Mouse (Mus musculus) CH12.LX (cell line): ENCODE results near the gene Fibcd1. TPM values are rescaled to one million over a fixed set of nuclear protein-coding genes. Genes with fewer than 3 reads are reported as not detected.

Experiments used
- DNase-seq: peaks from one replicate; pipeline ENCODE4 v3.0.0-alpha.2; 2013; ENCODE audit errors: extremely low read depth
- H3K27ac ChIP-seq: 2 replicates; pipeline ENCODE4 v1.5.1; 2012; ENCODE audit warnings: low read depth, mild to moderate bottlenecking, control low read depth, moderate library complexity; ENCODE audit not compliant: insufficient read depth
- H3K27me3 ChIP-seq: replicated peaks from 2 replicates; pipeline ENCODE3; 2012; ENCODE audit warnings: inconsistent platforms
- H3K36me3 ChIP-seq, 2 experiments: replicated peaks in 1 of 2; 2 replicates each; pipeline versions ENCODE3 to v1.6.1; 2012; ENCODE audit warnings: inconsistent platforms in 1 of 2, low read length in 1 of 2, mild to moderate bottlenecking in 1 of 2, mixed read lengths in 1 of 2, moderate library complexity in 1 of 2; ENCODE audit not compliant: control insufficient read depth in 1 of 2, insufficient read depth in 1 of 2
- H3K4me1 ChIP-seq, 2 experiments: 2 replicates each; pipeline ENCODE4 v1.6.1; 2012; ENCODE audit warnings: inconsistent platforms in 1 of 2, moderate library complexity in 1 of 2; ENCODE audit not compliant: insufficient read depth in 2 of 2, control insufficient read depth in 1 of 2
- H3K4me2 ChIP-seq: 2 replicates; pipeline ENCODE4 v1.6.1; 2012; ENCODE audit warnings: low read depth, mild to moderate bottlenecking, control low read depth; ENCODE audit not compliant: poor library complexity, insufficient read depth, severe bottlenecking
- H3K4me3 ChIP-seq, 3 experiments: fragments of 150-350 bp in 1 of 3; sonication (generic) in 1 of 3; replicated peaks in 1 of 3; 2 replicates each; pipeline versions ENCODE3 to v1.5.1; 2011 to 2012; ENCODE audit warnings: low read depth in 2 of 3, low read length in 2 of 3, mild to moderate bottlenecking in 2 of 3, moderate library complexity in 2 of 3, control low read depth in 1 of 3, improper control_type of control experiment in 1 of 3, inconsistent platforms in 1 of 3, mixed read lengths in 1 of 3; ENCODE audit not compliant: poor library complexity in 1 of 3
- H3K79me2 ChIP-seq: replicated peaks from 2 replicates; pipeline ENCODE4 v1.6.1; 2012; ENCODE audit warnings: mild to moderate bottlenecking, moderate library complexity; ENCODE audit not compliant: control insufficient read depth, poor library complexity, insufficient read depth, severe bottlenecking; ENCODE audit errors: extremely low read depth
- H3K9ac ChIP-seq: 2 replicates; pipeline ENCODE4 v1.6.1; 2012; ENCODE audit warnings: low read depth, mild to moderate bottlenecking, control low read depth, moderate library complexity; ENCODE audit not compliant: insufficient read depth
- H3K9me3 ChIP-seq: replicated peaks from 2 replicates; pipeline ENCODE3; 2012; ENCODE audit warnings: low read length, inconsistent platforms, mixed read lengths
- CHD1 ChIP-seq: IDR thresholded peaks from 2 replicates; pipeline ENCODE4 v1.6.1; 2012; ENCODE audit warnings: low read depth, low read length, improper control_type of control experiment, inconsistent platforms
- CHD2 ChIP-seq: IDR thresholded peaks from 2 replicates; pipeline ENCODE4 v1.6.1; 2011; ENCODE audit warnings: low read length, improper control_type of control experiment
- CTCF ChIP-seq, 2 experiments: IDR thresholded peaks in 1 of 2; conservative IDR thresholded peaks in 1 of 2; 2 replicates each; pipeline ENCODE4 v1.5.1; 2011 to 2012; ENCODE audit warnings: low read depth in 2 of 2, low read length in 2 of 2, improper control_type of control experiment in 1 of 2, inconsistent platforms in 1 of 2, mild to moderate bottlenecking in 1 of 2, moderate library complexity in 1 of 2
- ETS1 ChIP-seq: conservative IDR thresholded peaks from 2 replicates; pipeline ENCODE4 v1.6.1; 2012; ENCODE audit warnings: low read depth, mild to moderate bottlenecking, inconsistent platforms, low read length, improper control_type of control experiment, moderate library complexity
- GABPA ChIP-seq: IDR thresholded peaks from 2 replicates; pipeline ENCODE4 v1.6.1; 2012; ENCODE audit warnings: low read depth, low read length, improper control_type of control experiment, inconsistent platforms; ENCODE audit not compliant: insufficient replicate concordance
- IRF4 ChIP-seq: IDR thresholded peaks from 2 replicates; pipeline ENCODE4 v1.6.1; 2014; ENCODE audit warnings: low read depth, mild to moderate bottlenecking, inconsistent platforms, low read length, improper control_type of control experiment
- JUND ChIP-seq: conservative IDR thresholded peaks from 2 replicates; pipeline ENCODE4 v1.6.1; 2011; ENCODE audit warnings: low read depth, low read length, improper control_type of control experiment
- NRF1 ChIP-seq: IDR thresholded peaks from 2 replicates; pipeline ENCODE4 v1.6.1; 2014; ENCODE audit warnings: low read depth, mild to moderate bottlenecking, inconsistent platforms, low read length, improper control_type of control experiment, moderate library complexity
- PAX5 ChIP-seq: IDR thresholded peaks from 2 replicates; pipeline ENCODE4 v1.6.1; 2012; ENCODE audit warnings: low read length, inconsistent platforms, mixed read lengths
- POLR2AphosphoS2 ChIP-seq: IDR thresholded peaks from 2 replicates; pipeline ENCODE4 v1.6.1; 2011; ENCODE audit warnings: low read depth, low read length, improper control_type of control experiment
- RAD21 ChIP-seq: IDR thresholded peaks from 2 replicates; pipeline ENCODE4 v1.6.1; 2011; ENCODE audit warnings: low read depth, mild to moderate bottlenecking, low read length, improper control_type of control experiment, moderate library complexity
- TCF12 ChIP-seq: IDR thresholded peaks from 2 replicates; pipeline ENCODE4 v1.6.1; 2014; ENCODE audit warnings: low read depth, mild to moderate bottlenecking, inconsistent platforms, low read length, improper control_type of control experiment
- USF2 ChIP-seq: conservative IDR thresholded peaks from 2 replicates; pipeline ENCODE4 v1.6.1; 2011; ENCODE audit warnings: low read depth, low read length, improper control_type of control experiment
- ZC3H11A ChIP-seq: IDR thresholded peaks from 2 replicates; pipeline ENCODE4 v1.6.1; 2012; ENCODE audit warnings: low read depth, mild to moderate bottlenecking, inconsistent platforms, low read length, improper control_type of control experiment
- ZKSCAN1 ChIP-seq: IDR thresholded peaks from 2 replicates; pipeline ENCODE4 v1.6.1; 2012; ENCODE audit warnings: low read depth, inconsistent platforms, low read length, improper control_type of control experiment, borderline replicate concordance
- ZMIZ1 ChIP-seq: IDR thresholded peaks from 2 replicates; pipeline ENCODE4 v1.6.1; 2012; ENCODE audit warnings: low read depth, mild to moderate bottlenecking, inconsistent platforms, low read length, improper control_type of control experiment
- dilution Hi-C: fragments of 300-500 bp; cut with MboI; formaldehyde crosslinking; loops from 2 replicates; pipeline ENCODE4 v1.14.3; 2020; ENCODE audit warnings: low sequenced_read_pairs; ENCODE audit not compliant: extremely low pct_unique_long_range_greater_than_20kb, extremely low pct_ligation_motif_present
- in situ Hi-C: fragments of 300-500 bp; cut with MboI; formaldehyde crosslinking; loops from 3 replicates; pipeline ENCODE4 v1.14.3; 2019; ENCODE audit warnings: low sequenced_read_pairs, low pct_ligation_motif_present, low pct_unique_long_range_greater_than_20kb, mixed read lengths
- polyA plus RNA-seq: library from polyadenylated mRNA; unstranded; fragments of >175 nt; gene quantifications from 2 replicates; pipeline ENCODE4 v1.2.1, GENCODE M21; 2012; ENCODE audit warnings: low read depth; ENCODE audit not compliant: insufficient read length
- total RNA-seq, 2 experiments: library from RNA; depleted of rRNA; stranded (reverse); fragments of 300-350 nt in 1 of 2; fragments of >200 nt in 1 of 2; gene quantifications; 2 replicates each; pipeline ENCODE4 v1.2.3; 2012 to 2014

The Fibcd1 gene
- total and polyA plus RNA-seq, 3 experiments, result 0.04 to 0.15 (median 0.09) TPM

- dilution Hi-C loops, result no loop called here
- H3K36me3 ChIP-seq, result peaks cover 67 to 92% of the 10 kb centered on the region in 2 experiments
- TF ChIP-seq GABPA (no peak), ETS1 (no peak), TCF12 (no peak), CHD2 (no peak), RAD21 (no peak), PAX5 (no peak), USF2 (no peak), ZKSCAN1 (no peak), IRF4 (no peak)
These were observed 48.9 kb downstream of the Fibcd1 start for GRCm38 (mm10) chr2:31796943-31797342.

GRCm38 (mm10) chr2:31792611-31793010, 53.2 kb downstream of the Fibcd1 start:
- TF ChIP-seq IRF4 (no peak), CTCF (conservative IDR thresholded peaks at IDR 0.05 in 1 of 2, IDR thresholded peaks at IDR 0.05 in 1 of 2; ENCODE audit: low read depth in 2 of 2, low read length in 2 of 2) (peak in 1 of 2 experiments; percentile 32; a peak in 1 of 4 replicates)
- Histone ChIP-seq H3K36me3 (peaks cover 48 to 87% of the 10 kb centered on the region in 2 experiments), H3K27me3 (no peaks in the 10 kb centered on the region), H3K4me1 (no peaks in the 10 kb centered on the region), H3K27ac (no peak overlapping the region), H3K79me2 (no peaks in the 10 kb centered on the region), H3K4me2 (no peak overlapping the region), H3K4me3 (no peak overlapping the region), H3K9ac (no peak overlapping the region), H3K9me3 (no peaks in the 10 kb centered on the region)
- in situ Hi-C loops (loop anchor here (25.0 kb wide), 1 partner anchor 305 kb away; no protein-coding TSS in a partner anchor), dilution Hi-C loops (no loop called here)
- no peak for DNase-seq

More at GRCm38 (mm10) chr2:31796943-31797342, 48.9 kb downstream of the Fibcd1 start:
- H3K4me2 ChIP-seq, result no peak overlapping the region
- peaks cover 8 to 13% of the 10 kb centered on the region in 2 experiments; a peak in 2 of 4 replicates for H3K4me1 ChIP-seq
- H3K4me3 ChIP-seq, result no peak overlapping the region
- H3K9ac ChIP-seq, result no peak overlapping the region
- no peaks in the 10 kb centered on the region for H3K27me3 ChIP-seq
- no peak for DNase-seq
- H3K9me3 ChIP-seq, result no peaks in the 10 kb centered on the region
- no peaks in the 10 kb centered on the region for H3K79me2 ChIP-seq
- in situ Hi-C loops, result loop anchor here (25.0 kb wide), 1 partner anchor 310 kb away; no protein-coding TSS in a partner anchor
- no peak overlapping the region for H3K27ac ChIP-seq

GRCm38 (mm10) chr2:31791260-31791659, 54.5 kb downstream of the Fibcd1 start:
- DNase-seq, result no peak
- Histone ChIP-seq H3K4me2 (no peak overlapping the region), H3K9me3 (no peaks in the 10 kb centered on the region), H3K27ac (no peak overlapping the region), H3K9ac (no peak overlapping the region), H3K4me1 (no peaks in the 10 kb centered on the region), H3K36me3 (peaks cover 38 to 87% of the 10 kb centered on the region in 2 experiments), H3K27me3 (no peaks in the 10 kb centered on the region), H3K79me2 (no peaks in the 10 kb centered on the region), H3K4me3 (no peak overlapping the region)
- TF ChIP-seq ETS1 (no peak), POLR2AphosphoS2 (no peak), ZMIZ1 (no peak), JUND (no peak), NRF1 (no peak), IRF4 (no peak), CHD1 (no peak), ZC3H11A (no peak)
- in situ Hi-C loops, result loop anchor here (25.0 kb wide), 1 partner anchor 304 kb away; no protein-coding TSS in a partner anchor
- dilution Hi-C loops, result no loop called here
